Mouse (Mus musculus): ENCODE measurements around the gene Fgfr2.

DNA sequence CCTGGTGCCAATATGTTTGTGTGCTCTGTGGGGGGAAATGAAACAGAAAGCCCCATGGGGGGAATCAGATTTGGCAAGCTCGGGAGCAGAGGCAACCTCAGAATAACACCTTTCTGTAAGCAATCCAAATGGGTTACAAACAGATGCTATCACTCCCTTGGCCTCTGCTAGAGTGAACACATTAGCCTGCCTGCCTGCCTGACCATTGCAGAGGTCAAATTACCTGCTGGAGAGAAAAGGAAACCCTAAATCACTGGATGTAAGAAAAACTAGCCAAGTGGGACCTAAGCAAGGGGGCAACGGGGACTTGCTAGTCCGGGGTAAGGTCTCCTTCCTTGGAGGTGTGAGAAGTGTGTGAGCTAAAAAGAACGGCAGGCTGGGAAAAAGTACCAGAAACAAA, 3004.4 kb downstream of the Fgfr2 start:
- TF ChIP-seq CTCF (IDR thresholded peaks at IDR 0.05; ENCODE audit: extremely low read depth, insufficient read length, insufficient replicate concordance, low read depth, low read length) (no peak), POLR2A (IDR thresholded peaks at IDR 0.05; ENCODE audit: low read depth, low read length) (no peak)

Data from small intestine, adult 2 months (tissue).